Mouse (Mus musculus) WW6 (cell line): ENCODE results near the gene Nudt3.

Experiments used
- DNase-seq: peaks from one replicate; pipeline ENCODE4 v3.0.0-alpha.2; 2013; ENCODE audit warnings: low read depth, low spot score

Nudt3 gene

GRCm38 (mm10) chr17:27603036-27603435, 20.3 kb downstream of the Nudt3 start:
- DNase-seq: no peak

- DNase-seq: no peak
These were observed 22.4 kb downstream of the Nudt3 start for GRCm38 (mm10) chr17:27600869-27601268.

- DNase-seq: no peak
These were observed 23.0 kb downstream of the Nudt3 start for GRCm38 (mm10) chr17:27600286-27600685.

GRCm38 (mm10) chr17:27596376-27597190, 26.7 kb downstream of the Nudt3 start:
- DNase-seq: no peak

- DNase-seq: no peak
These were observed 27.5 kb downstream of the Nudt3 start for GRCm38 (mm10) chr17:27595659-27596375.

- DNase-seq: no peak
These were observed 30.8 kb downstream of the Nudt3 start for GRCm38 (mm10) chr17:27592565-27592910.

- DNase-seq: no peak
These were observed 31.3 kb downstream of the Nudt3 start for GRCm38 (mm10) chr17:27591826-27592564.

- no peak for DNase-seq
These were observed 35.1 kb downstream of the Nudt3 start for GRCm38 (mm10) chr17:27588231-27588630.

GRCm38 (mm10) chr17:27587252-27587651, 36.0 kb downstream of the Nudt3 start:
- DNase-seq: no peak

GRCm38 (mm10) chr17:27586661-27587060, 36.6 kb downstream of the Nudt3 start:
- no peak for DNase-seq

GRCm38 (mm10) chr17:27583185-27583894, 40.0 kb downstream of the Nudt3 start:
- no peak for DNase-seq

- no peak for DNase-seq
These were observed 42.8 kb downstream of the Nudt3 start for GRCm38 (mm10) chr17:27580392-27581068.

GRCm38 (mm10) chr17:27579816-27580215, 43.5 kb downstream of the Nudt3 start:
- no peak for DNase-seq

GRCm38 (mm10) chr17:27578487-27578886, 44.8 kb downstream of the Nudt3 start:
- DNase-seq: no peak

- DNase-seq: no peak
These were observed 45.8 kb downstream of the Nudt3 start for GRCm38 (mm10) chr17:27577468-27577867.

- no peak for DNase-seq
These were observed 47.2 kb downstream of the Nudt3 start for GRCm38 (mm10) chr17:27576056-27576455.

GRCm38 (mm10) chr17:27575116-27575776, 48.0 kb downstream of the Nudt3 start:
- no peak for DNase-seq

GRCm38 (mm10) chr17:27574470-27575115, 48.7 kb downstream of the Nudt3 start:
- DNase-seq: no peak

- no peak for DNase-seq
These were observed 49.4 kb downstream of the Nudt3 start for GRCm38 (mm10) chr17:27573772-27574320.

GRCm38 (mm10) chr17:27571315-27571714, 52.0 kb downstream of the Nudt3 start:
- no peak for DNase-seq
